Mouse (Mus musculus): ENCODE measurements at regions not wholly inside any gene's neighbourhood (a gene's known extent, or its start where the extent isn't known, plus 50 kb on each side); places are given as distances from the start of the nearest gene placed in this dataset.

DNA sequence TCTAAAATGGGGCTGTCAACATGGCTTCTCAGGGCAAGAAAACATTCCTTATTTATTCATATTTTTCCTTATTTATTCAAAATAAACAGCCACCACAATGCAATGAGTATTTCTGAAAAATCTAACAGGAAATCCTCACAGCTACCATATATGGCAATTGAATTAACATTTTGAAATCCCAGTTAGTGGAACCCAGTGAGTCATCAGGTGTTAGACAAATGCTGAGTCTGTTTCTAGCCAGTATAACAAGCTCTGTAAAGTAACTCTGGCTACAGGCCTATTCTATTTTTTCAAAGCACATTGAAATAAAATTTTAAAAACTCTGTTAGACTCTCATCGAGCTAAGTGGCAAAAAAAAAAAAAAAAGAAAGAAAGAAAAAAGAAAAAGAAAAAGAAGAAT, 3586.8 kb downstream of the 9330182O14Rik start:
- TF ChIP-seq GATA4 (IDR thresholded peaks at IDR 0.05; ENCODE audit: insufficient replicate concordance, low read length): no peak

DNA sequence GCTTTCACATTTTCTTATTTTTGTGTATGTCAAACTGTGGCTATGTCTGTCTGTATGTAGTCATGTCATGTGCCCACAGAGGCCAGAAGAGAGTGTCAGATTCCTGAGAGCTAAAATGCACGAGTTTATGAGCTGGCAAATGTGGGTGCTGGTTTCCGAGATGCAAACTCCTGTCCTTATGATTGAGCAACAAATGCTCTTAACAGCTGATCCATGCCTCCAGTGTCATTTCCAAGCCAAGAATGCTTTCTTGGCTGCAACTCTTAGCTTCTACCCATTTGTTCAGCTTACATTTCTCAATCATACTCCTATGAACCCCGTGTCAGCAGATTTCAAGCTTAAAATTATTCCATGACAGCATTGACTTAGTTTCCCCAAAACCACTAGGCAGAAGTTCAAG, 3601.5 kb downstream of the 9330182O14Rik start:
- no peak for TF ChIP-seq GATA4 (IDR thresholded peaks at IDR 0.05; ENCODE audit: insufficient replicate concordance, low read length)

DNA sequence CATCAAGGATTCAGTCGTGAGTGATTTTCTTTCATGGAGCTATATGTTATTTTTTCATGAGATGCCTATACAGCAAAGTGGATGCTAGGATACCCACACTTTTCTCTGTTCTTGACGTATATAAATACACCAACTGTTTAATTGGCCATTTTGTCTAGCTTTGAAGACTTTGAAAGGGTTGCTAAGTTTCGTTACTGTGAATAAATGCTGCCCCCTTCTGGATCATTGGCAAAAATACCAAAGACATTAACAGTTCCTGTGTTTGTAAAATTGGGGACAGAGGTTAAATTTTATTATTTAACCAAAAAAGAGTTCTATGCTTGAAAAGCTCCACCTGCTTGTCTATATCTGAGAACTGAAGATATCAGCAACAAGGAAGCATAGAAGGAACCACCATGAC, 3624.1 kb downstream of the 9330182O14Rik start:
- no peak for TF ChIP-seq GATA4 (IDR thresholded peaks at IDR 0.05; ENCODE audit: insufficient replicate concordance, low read length)

DNA sequence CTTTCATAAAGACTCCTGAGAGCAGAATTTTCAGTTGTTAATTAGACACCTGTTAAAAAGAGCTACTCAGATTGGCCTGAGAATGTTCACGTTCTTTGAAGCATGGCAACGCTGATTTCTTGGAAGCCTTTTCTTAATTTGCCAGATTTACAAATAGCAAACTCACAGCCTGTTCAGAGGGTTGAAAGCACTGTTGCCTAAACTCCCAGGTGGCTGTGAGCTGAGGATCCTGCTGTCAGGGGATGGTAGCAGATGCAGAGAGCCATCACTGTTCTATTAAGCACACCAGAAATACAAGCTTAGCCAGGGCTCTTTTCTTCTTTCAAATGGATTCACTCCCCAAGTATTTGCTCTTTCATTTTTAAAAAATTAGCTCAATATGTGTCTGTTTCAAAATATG, 3630.4 kb downstream of the 9330182O14Rik start:
- TF ChIP-seq GATA4 (IDR thresholded peaks at IDR 0.05; ENCODE audit: insufficient replicate concordance, low read length): no peak

DNA sequence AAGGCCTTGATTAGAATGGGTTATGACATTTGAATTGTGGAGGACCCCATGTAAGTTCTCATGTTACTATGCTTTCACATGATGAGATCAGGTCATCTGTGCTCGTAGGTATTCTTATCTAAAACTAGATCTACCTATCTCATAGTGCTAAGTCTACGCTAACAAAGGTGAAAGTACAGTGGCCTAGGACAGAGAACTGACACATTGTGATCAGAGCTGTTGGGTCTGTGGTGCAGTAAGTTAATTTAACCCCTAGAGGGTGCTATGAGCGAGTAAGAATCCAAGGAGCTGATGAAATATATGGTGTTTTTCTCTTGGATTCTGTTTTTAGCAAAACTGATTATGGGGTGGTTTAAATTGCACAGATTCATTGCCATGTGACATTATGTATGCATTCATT, 3638.6 kb downstream of the 9330182O14Rik start:
- TF ChIP-seq GATA4 (IDR thresholded peaks at IDR 0.05; ENCODE audit: insufficient replicate concordance, low read length): no peak

DNA sequence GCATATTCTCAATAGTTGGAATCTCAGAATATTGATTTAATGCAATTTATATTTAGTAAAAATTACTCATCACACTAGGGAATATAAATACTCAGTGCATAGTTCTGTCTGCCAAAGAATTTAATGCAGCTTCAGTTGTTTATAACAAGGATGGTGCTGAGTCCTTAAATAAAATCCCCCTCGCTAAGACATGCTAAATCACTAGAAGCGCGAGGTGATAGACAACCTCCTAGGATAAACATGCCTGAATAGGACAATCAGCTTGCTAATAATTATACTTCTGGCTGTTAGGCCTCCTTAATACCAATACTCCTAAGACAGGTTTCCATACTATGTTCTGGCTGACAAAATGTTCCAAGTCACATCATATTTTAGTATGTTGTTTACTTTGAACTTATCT, 3650.0 kb downstream of the 9330182O14Rik start:
- TF ChIP-seq GATA4 (IDR thresholded peaks at IDR 0.05; ENCODE audit: insufficient replicate concordance, low read length): no peak

DNA sequence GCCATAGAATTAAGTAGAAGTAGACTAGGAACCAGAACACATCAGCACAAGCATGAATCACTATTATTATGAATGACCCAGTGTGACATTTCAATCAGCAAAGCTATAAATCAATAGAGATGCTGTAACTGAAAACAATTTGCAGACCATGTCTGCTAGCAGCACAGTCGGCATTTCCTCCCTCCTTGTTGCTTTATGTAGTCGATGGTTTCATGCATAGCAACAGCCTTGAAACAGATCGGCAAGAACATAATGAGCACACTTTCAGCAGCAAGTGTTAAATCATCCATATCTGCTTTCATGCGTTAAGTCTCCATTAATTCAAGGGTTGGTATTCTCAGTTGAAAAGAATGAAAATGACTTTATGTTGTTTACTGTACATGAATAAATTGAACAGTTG, 3669.2 kb downstream of the 9330182O14Rik start:
- TF ChIP-seq GATA4 (IDR thresholded peaks at IDR 0.05; ENCODE audit: insufficient replicate concordance, low read length): no peak
